Mouse (Mus musculus): ENCODE measurements around the gene Bach2.

- TF ChIP-seq POLR2A (IDR thresholded peaks at IDR 0.05; ENCODE audit: insufficient read depth, low read length): no peak
- TF ChIP-seq CTCF (IDR thresholded peaks at IDR 0.05; ENCODE audit: low read depth, low read length): no peak
- no peak for TF ChIP-seq EP300 (IDR thresholded peaks at IDR 0.05; ENCODE audit: insufficient read depth, low read depth, low read length)
Measured at GRCm38 (mm10) chr4:32602660-32603059, 364.1 kb downstream of the Bach2 start, which contains the start of gene Gja10.
